In genomic region chr9:59099738-59100137, GRCm38 (mm10) we compare ENCODE assay signal across 14 mouse cellular contexts.
"Had no signal": no experiment of that assay in that cellular context is flagged by ENCODE, and none has a peak within 500 bp of the region (broad histone marks: within the 10 kb centered on the region; RNA-seq: fewer than 3 reads in every experiment).

No protein-coding gene starts in this region.

- H3K4me3 ChIP-seq: liver, embryonic 12.5 days; megakaryocyte, embryonic 14.5 days; midbrain, embryonic 13.5 days; midbrain, embryonic 15.5 days; neural tube, embryonic 12.5 days; stomach, embryonic 15.5 days had no signal

- ATAC-seq: liver, embryonic 12.5 days; midbrain, embryonic 13.5 days; midbrain, embryonic 15.5 days had no signal

- H3K4me2 ChIP-seq: liver, embryonic 12.5 days; midbrain, embryonic 11.5 days; midbrain, embryonic 13.5 days; midbrain, embryonic 15.5 days; neural tube, embryonic 12.5 days; stomach, embryonic 15.5 days had no signal

- H3K36me3 ChIP-seq: liver, embryonic 12.5 days; midbrain, embryonic 13.5 days; midbrain, embryonic 15.5 days; neural tube, embryonic 12.5 days; stomach, embryonic 15.5 days had no signal

- H3K27ac ChIP-seq: liver, embryonic 12.5 days; liver, embryonic 14.5 days; macrophage; midbrain, embryonic 13.5 days; midbrain, embryonic 15.5 days; neural tube, embryonic 12.5 days; stomach, embryonic 15.5 days; stomach, postnatal 0 days had no signal

- H3K9me3 ChIP-seq: liver, embryonic 12.5 days; megakaryocyte, embryonic 14.5 days; midbrain, embryonic 13.5 days; midbrain, embryonic 15.5 days; neural tube, embryonic 12.5 days; stomach, embryonic 15.5 days had no signal

- DNase-seq: right cerebral cortex, postnatal 14 days; thymus, adult 2 months; thymus, postnatal 14 days; thymus, postnatal 36 days had no signal

- H3K9ac ChIP-seq: liver, embryonic 12.5 days; liver, embryonic 14.5 days; midbrain, embryonic 13.5 days; midbrain, embryonic 15.5 days; neural tube, embryonic 12.5 days; stomach, embryonic 15.5 days had no signal

- H3K4me1 ChIP-seq: liver, embryonic 12.5 days; megakaryocyte, embryonic 14.5 days; neural tube, embryonic 12.5 days had no signal

- H3K27me3 ChIP-seq: liver, embryonic 12.5 days; megakaryocyte, embryonic 14.5 days; midbrain, embryonic 13.5 days; midbrain, embryonic 15.5 days; neural tube, embryonic 12.5 days; stomach, embryonic 15.5 days had no signal
